Mouse (Mus musculus) limb, embryonic 15.5 days (tissue): ENCODE results near the gene Rcor3. TPM values are rescaled to one million over a fixed set of nuclear protein-coding genes. Genes with fewer than 3 reads are reported as not detected.

ENCODE experiments used
- ATAC-seq: fragments of 200-750 bp; cut with Nextera tagmentation; 2 replicates; pipeline ENCODE4 v1.8.0; 2017; ENCODE audit warnings: low read depth, moderate TSS enrichment; ENCODE audit not compliant: insufficient number of reproducible peaks, low FRiP score, low TSS enrichment
- H3K27ac ChIP-seq: fragments of 300-500 bp; sonication (generic); 2 replicates; pipeline ENCODE4 v1.5.1; 2015; ENCODE audit warnings: moderate library complexity, mild to moderate bottlenecking, inconsistent platforms
- H3K27me3 ChIP-seq: fragments of 300-500 bp; sonication (generic); 2 replicates; pipeline ENCODE4 v1.6.1; 2015; ENCODE audit warnings: inconsistent platforms
- H3K36me3 ChIP-seq: fragments of 300-500 bp; sonication (generic); 2 replicates; pipeline ENCODE4 v1.6.1; 2015; ENCODE audit warnings: inconsistent platforms
- H3K4me1 ChIP-seq: fragments of 300-500 bp; sonication (generic); 2 replicates; pipeline ENCODE4 v1.6.1; 2015; ENCODE audit warnings: inconsistent platforms
- H3K4me2 ChIP-seq: fragments of 300-500 bp; sonication (generic); 2 replicates; pipeline ENCODE4 v1.6.1; 2015; ENCODE audit warnings: mild to moderate bottlenecking, inconsistent platforms
- H3K4me3 ChIP-seq: fragments of 300-500 bp; sonication (generic); 2 replicates; pipeline ENCODE4 v1.5.1; 2015; ENCODE audit warnings: mild to moderate bottlenecking, inconsistent platforms
- H3K9ac ChIP-seq: fragments of 300-500 bp; sonication (generic); 2 replicates; pipeline ENCODE4 v1.6.1; 2015; ENCODE audit warnings: inconsistent platforms
- H3K9me3 ChIP-seq: fragments of 300-500 bp; sonication (generic); 2 replicates; pipeline ENCODE4 v1.6.1; 2016; ENCODE audit warnings: inconsistent platforms
- WGBS: fragments of 180-500 bp; shearing (Covaris S2); methylation state at CpG from one replicate; pipeline ENCODE4 v1.1.7; 2015; 5-methylcytosine and 5-hydroxymethylcytosine counted together
- polyA plus RNA-seq: library from polyadenylated mRNA; unstranded; fragments of >200 nt; fragmentation: Nextera tagmentation; extraction: Ambion mirVana; gene quantifications from 2 replicates; pipeline ENCODE4 v1.2.1, GENCODE M21; 2015

The Rcor3 gene
- polyA plus RNA-seq, 1 experiment from 2014 or later = 33.1 TPM

- Histone ChIP-seq H3K9me3 (no peaks in the 10 kb centered on the region), H3K36me3 (peaks cover 76% of the 10 kb centered on the region), H3K9ac (no peak overlapping the region), H3K4me3 (no peak overlapping the region), H3K27ac (no peak overlapping the region), H3K27me3 (no peaks in the 10 kb centered on the region), H3K4me1 (no peaks in the 10 kb centered on the region), H3K4me2 (no peak overlapping the region)
- no peak for ATAC-seq
- 90% methylated on average over 6 of the region's 6 CpGs for WGBS
Measured at GRCm38 (mm10) chr1:192116262-192116661, 21.6 kb downstream of the Rcor3 start.

GRCm38 (mm10) chr1:192115378-192115777 is 22.5 kb downstream of the Rcor3 start:
- Histone ChIP-seq H3K36me3 (peaks cover 73% of the 10 kb centered on the region), H3K4me1 (no peaks in the 10 kb centered on the region)
- ATAC-seq = no peak

GRCm38 (mm10) chr1:192109169-192109568 is 28.7 kb downstream of the Rcor3 start:
- no peak for ATAC-seq
- no peaks in the 10 kb centered on the region for H3K9me3 ChIP-seq
- H3K27ac ChIP-seq = no peak overlapping the region
- H3K27me3 ChIP-seq = no peaks in the 10 kb centered on the region
- H3K9ac ChIP-seq = no peak overlapping the region
- no peak overlapping the region for H3K4me2 ChIP-seq
- WGBS = 74% methylated on average over 6 of the region's 6 CpGs
- H3K36me3 ChIP-seq = peaks cover 66% of the 10 kb centered on the region
- H3K4me1 ChIP-seq = no peaks in the 10 kb centered on the region
- H3K4me3 ChIP-seq = no peak overlapping the region

More at GRCm38 (mm10) chr1:192115378-192115777, 22.5 kb downstream of the Rcor3 start:
- no peak overlapping the region for H3K27ac ChIP-seq
- no peak overlapping the region for H3K9ac ChIP-seq
- no peak overlapping the region for H3K4me3 ChIP-seq
- H3K27me3 ChIP-seq = no peaks in the 10 kb centered on the region
- H3K9me3 ChIP-seq = no peaks in the 10 kb centered on the region
- 100% methylated on average over 1 of the region's 1 CpGs for WGBS
- H3K4me2 ChIP-seq = no peak overlapping the region

- peak; percentile 65; the same call in 1 of the 2 replicates for ATAC-seq
Measured at GRCm38 (mm10) chr1:192107352-192107751, 30.5 kb downstream of the Rcor3 start.

GRCm38 (mm10) chr1:192105902-192106389 is 31.9 kb downstream of the Rcor3 start:
- no peaks in the 10 kb centered on the region for H3K27me3 ChIP-seq
- no peak overlapping the region for H3K27ac ChIP-seq
- no peak overlapping the region for H3K9ac ChIP-seq
- no peak for ATAC-seq
- H3K9me3 ChIP-seq = no peaks in the 10 kb centered on the region
- 86% methylated on average over 4 of the region's 4 CpGs for WGBS
- no peak overlapping the region for H3K4me2 ChIP-seq
- no peaks in the 10 kb centered on the region for H3K4me1 ChIP-seq
- no peak overlapping the region for H3K4me3 ChIP-seq
- H3K36me3 ChIP-seq = peaks cover 64% of the 10 kb centered on the region

More at GRCm38 (mm10) chr1:192107352-192107751, 30.5 kb downstream of the Rcor3 start:
- H3K4me3 ChIP-seq = no peak overlapping the region
- H3K4me2 ChIP-seq = no peak overlapping the region
- H3K9me3 ChIP-seq = no peaks in the 10 kb centered on the region
- H3K27me3 ChIP-seq = no peaks in the 10 kb centered on the region
- peaks cover 64% of the 10 kb centered on the region for H3K36me3 ChIP-seq
- no peak overlapping the region for H3K9ac ChIP-seq
- no peaks in the 10 kb centered on the region for H3K4me1 ChIP-seq
- 18% methylated on average over 2 of the region's 2 CpGs for WGBS
- H3K27ac ChIP-seq = no peak overlapping the region

GRCm38 (mm10) chr1:192104021-192104420 is 33.8 kb downstream of the Rcor3 start:
- 99% methylated on average over 9 of the region's 9 CpGs for WGBS
- Histone ChIP-seq H3K27ac (no peak overlapping the region), H3K27me3 (no peaks in the 10 kb centered on the region), H3K4me2 (no peak overlapping the region), H3K36me3 (peaks cover 58% of the 10 kb centered on the region), H3K9ac (no peak overlapping the region), H3K4me1 (no peaks in the 10 kb centered on the region), H3K4me3 (no peak overlapping the region), H3K9me3 (no peaks in the 10 kb centered on the region)
- ATAC-seq = no peak

GRCm38 (mm10) chr1:192103176-192103575 is 34.7 kb downstream of the Rcor3 start:
- Histone ChIP-seq H3K4me2 (no peak overlapping the region), H3K36me3 (peaks cover 52% of the 10 kb centered on the region), H3K4me1 (no peaks in the 10 kb centered on the region), H3K27me3 (no peaks in the 10 kb centered on the region), H3K4me3 (no peak overlapping the region), H3K27ac (no peak overlapping the region), H3K9me3 (no peaks in the 10 kb centered on the region), H3K9ac (no peak overlapping the region)
- ATAC-seq = no peak
- WGBS = 88% methylated on average over 6 of the region's 6 CpGs

GRCm38 (mm10) chr1:192101359-192101758 is 36.5 kb downstream of the Rcor3 start:
- Histone ChIP-seq H3K27ac (no peak overlapping the region), H3K4me3 (no peak overlapping the region), H3K4me1 (no peaks in the 10 kb centered on the region), H3K36me3 (peaks cover 49% of the 10 kb centered on the region), H3K9ac (no peak overlapping the region), H3K4me2 (no peak overlapping the region), H3K27me3 (no peaks in the 10 kb centered on the region), H3K9me3 (no peaks in the 10 kb centered on the region)
- 79% methylated on average over 8 of the region's 8 CpGs for WGBS
- no peak for ATAC-seq

GRCm38 (mm10) chr1:192100742-192101141 is 37.1 kb downstream of the Rcor3 start:
- Histone ChIP-seq H3K4me3 (no peak overlapping the region), H3K9me3 (no peaks in the 10 kb centered on the region), H3K4me2 (no peak overlapping the region), H3K36me3 (peaks cover 46% of the 10 kb centered on the region), H3K27me3 (no peaks in the 10 kb centered on the region), H3K9ac (no peak overlapping the region), H3K4me1 (no peaks in the 10 kb centered on the region), H3K27ac (no peak overlapping the region)
- 91% methylated on average over 11 of the region's 11 CpGs for WGBS
- no peak for ATAC-seq

GRCm38 (mm10) chr1:192095626-192096025 is 42.2 kb downstream of the Rcor3 start:
- Histone ChIP-seq H3K27ac (no peak overlapping the region), H3K4me3 (no peak overlapping the region), H3K36me3 (peaks cover 13% of the 10 kb centered on the region), H3K27me3 (no peaks in the 10 kb centered on the region), H3K4me1 (peaks cover 8% of the 10 kb centered on the region), H3K9me3 (no peaks in the 10 kb centered on the region), H3K9ac (no peak overlapping the region), H3K4me2 (no peak overlapping the region)
- ATAC-seq = no peak
- 91% methylated on average over 5 of the region's 5 CpGs for WGBS

- H3K4me2 ChIP-seq = no peak overlapping the region
- ATAC-seq = no peak
- H3K27me3 ChIP-seq = no peaks in the 10 kb centered on the region
- H3K9ac ChIP-seq = no peak overlapping the region
- peaks cover 18% of the 10 kb centered on the region for H3K4me1 ChIP-seq
- no peak overlapping the region for H3K4me3 ChIP-seq
- H3K9me3 ChIP-seq = no peaks in the 10 kb centered on the region
- WGBS = 61% methylated on average over 13 of the region's 13 CpGs
- peaks cover 10% of the 10 kb centered on the region for H3K36me3 ChIP-seq
- no peak overlapping the region for H3K27ac ChIP-seq
Measured at GRCm38 (mm10) chr1:192094451-192095170, 43.3 kb downstream of the Rcor3 start.

GRCm38 (mm10) chr1:192092879-192093660 is 44.8 kb downstream of the Rcor3 start:
- peaks cover 30% of the 10 kb centered on the region for H3K4me1 ChIP-seq
- peak; percentile 74 for ATAC-seq
- peak overlapping the region; percentile 57 for H3K4me3 ChIP-seq
- H3K4me2 ChIP-seq = peak overlapping the region; percentile 82
- H3K27me3 ChIP-seq = no peaks in the 10 kb centered on the region
- H3K27ac ChIP-seq = peak overlapping the region; percentile 75
- no peak overlapping the region for H3K9ac ChIP-seq
- peaks cover 3% of the 10 kb centered on the region; the same call in 1 of the 2 replicates for H3K36me3 ChIP-seq
- WGBS = 31% methylated on average over 16 of the region's 16 CpGs
- H3K9me3 ChIP-seq = no peaks in the 10 kb centered on the region
